Mouse (Mus musculus) lung, adult 2 months (tissue): ENCODE measurements at regions not wholly inside any gene's neighbourhood (a gene's known extent, or its start where the extent isn't known, plus 50 kb on each side); places are given as distances from the start of the nearest gene placed in this dataset.

Experiments used
- DNase-seq: peaks from one replicate; pipeline ENCODE4 v3.0.0; 2022
- H3K4me1 ChIP-seq: fragments of 200-500 bp; 2 replicates; pipeline ENCODE4 v1.6.1; 2011; ENCODE audit warnings: low read length; ENCODE audit not compliant: control insufficient read depth, insufficient read depth
- H3K4me3 ChIP-seq: fragments of 200-500 bp; replicated peaks from 2 replicates; pipeline ENCODE3; 2011; ENCODE audit warnings: low read depth, mild to moderate bottlenecking, control low read depth, low read length; ENCODE audit errors: extremely low read depth
- CTCF ChIP-seq: fragments of 200-500 bp; IDR thresholded peaks from 2 replicates; pipeline ENCODE4 v1.5.1; 2011; ENCODE audit warnings: mild to moderate bottlenecking, low read length, control low read depth; ENCODE audit not compliant: insufficient read depth
- POLR2A ChIP-seq: fragments of 200-500 bp; IDR thresholded peaks from 2 replicates; pipeline ENCODE4 v1.6.1; 2011; ENCODE audit warnings: low read depth, mild to moderate bottlenecking, control low read depth, low read length, borderline replicate concordance; ENCODE audit errors: extremely low read depth
- WGBS: fragments of 180-500 bp; shearing (Covaris S2); methylation state at CpG from one replicate; pipeline ENCODE4 v1.1.7; 2018; 5-methylcytosine and 5-hydroxymethylcytosine counted together

- peaks cover 3% of the 10 kb centered on the region; the same call in 1 of the 2 replicates for H3K4me1 ChIP-seq
- TF ChIP-seq CTCF (no peak), POLR2A (no peak)
These were observed 166.4 kb upstream of the 1700066M21Rik start for GRCm38 (mm10) chr1:57211046-57211445.

GRCm38 (mm10) chr1:57213428-57213874 is 164.0 kb upstream of the 1700066M21Rik start:
- TF ChIP-seq POLR2A: no peak
- TF ChIP-seq CTCF: no peak
- 42% methylated on average over 16 of the region's 16 CpGs for WGBS
- no peak for DNase-seq
- no peak overlapping the region for H3K4me3 ChIP-seq
- peaks cover 3% of the 10 kb centered on the region; the same call in 1 of the 2 replicates for H3K4me1 ChIP-seq

More at GRCm38 (mm10) chr1:57211046-57211445, 166.4 kb upstream of the 1700066M21Rik start:
- WGBS: 60% methylated on average over 2 of the region's 2 CpGs
- H3K4me3 ChIP-seq: no peak overlapping the region
- DNase-seq: no peak

- Histone ChIP-seq H3K4me1 (peaks cover 3% of the 10 kb centered on the region; the same call in 1 of the 2 replicates), H3K4me3 (no peak overlapping the region)
- 43% methylated on average over 2 of the region's 2 CpGs for WGBS
- no peak for DNase-seq
- TF ChIP-seq POLR2A (no peak), CTCF (no peak)
These were observed 163.2 kb upstream of the 1700066M21Rik start for GRCm38 (mm10) chr1:57214266-57214665.

- Histone ChIP-seq H3K4me3 (no peak overlapping the region), H3K4me1 (peaks cover 3% of the 10 kb centered on the region; the same call in 1 of the 2 replicates)
- 77% methylated on average over 8 of the region's 8 CpGs for whole genome bisulfite sequencing
- TF ChIP-seq POLR2A (no peak), CTCF (no peak)
- no peak for DNase-seq
These were observed 159.8 kb upstream of the 1700066M21Rik start for GRCm38 (mm10) chr1:57217656-57218055.

- WGBS: 75% methylated on average over 2 of the region's 2 CpGs
- DNase-seq: no peak
- TF ChIP-seq CTCF (no peak), POLR2A (no peak)
These were observed 159.3 kb upstream of the 1700066M21Rik start for GRCm38 (mm10) chr1:57218127-57218526.

DNA sequence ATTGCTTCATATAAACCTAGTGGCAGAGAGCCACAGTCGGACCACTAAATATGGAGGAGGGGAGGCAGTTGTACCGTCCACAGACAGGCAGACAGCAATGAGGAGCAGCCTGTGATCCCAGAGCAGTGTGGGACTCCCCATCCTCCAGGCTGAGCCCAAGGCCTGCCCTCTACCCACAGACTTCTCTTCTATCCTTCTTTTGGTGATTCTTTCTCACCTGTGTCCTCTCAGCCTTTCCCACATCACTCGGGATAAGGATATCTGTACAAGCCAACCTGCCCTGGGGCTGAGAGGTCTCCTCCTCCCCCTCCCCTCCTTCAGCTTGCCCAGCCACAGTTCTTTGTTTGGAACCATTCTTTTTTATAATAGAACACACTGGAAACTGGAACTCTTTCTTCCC is 158.8 kb upstream of the 1700066M21Rik start:
- TF ChIP-seq CTCF (no peak), POLR2A (no peak)
- WGBS: 69% methylated on average over 3 of the region's 3 CpGs

More at GRCm38 (mm10) chr1:57218127-57218526, 159.3 kb upstream of the 1700066M21Rik start:
- peaks cover 3% of the 10 kb centered on the region; the same call in 1 of the 2 replicates for H3K4me1 ChIP-seq
- H3K4me3 ChIP-seq: no peak overlapping the region

GRCm38 (mm10) chr1:57224425-57225104 is 152.9 kb upstream of the 1700066M21Rik start:
- 58% methylated on average over 10 of the region's 10 CpGs for WGBS
- no peaks in the 10 kb centered on the region for H3K4me1 ChIP-seq
- TF ChIP-seq POLR2A (no peak), CTCF (no peak)
- H3K4me3 ChIP-seq: no peak overlapping the region
- DNase-seq: no peak

More for the DNA sequence above, 158.8 kb upstream of the 1700066M21Rik start:
- peaks cover 3% of the 10 kb centered on the region; the same call in 1 of the 2 replicates for H3K4me1 ChIP-seq
- no peak overlapping the region for H3K4me3 ChIP-seq
- no peak for DNase-seq

GRCm38 (mm10) chr1:57243607-57244408 is 133.6 kb upstream of the 1700066M21Rik start:
- Histone ChIP-seq H3K4me1 (no peaks in the 10 kb centered on the region), H3K4me3 (no peak overlapping the region)
- TF ChIP-seq POLR2A (no peak), CTCF (no peak)
- WGBS: 79% methylated on average over 6 of the region's 6 CpGs
- DNase-seq: no peak

DNA sequence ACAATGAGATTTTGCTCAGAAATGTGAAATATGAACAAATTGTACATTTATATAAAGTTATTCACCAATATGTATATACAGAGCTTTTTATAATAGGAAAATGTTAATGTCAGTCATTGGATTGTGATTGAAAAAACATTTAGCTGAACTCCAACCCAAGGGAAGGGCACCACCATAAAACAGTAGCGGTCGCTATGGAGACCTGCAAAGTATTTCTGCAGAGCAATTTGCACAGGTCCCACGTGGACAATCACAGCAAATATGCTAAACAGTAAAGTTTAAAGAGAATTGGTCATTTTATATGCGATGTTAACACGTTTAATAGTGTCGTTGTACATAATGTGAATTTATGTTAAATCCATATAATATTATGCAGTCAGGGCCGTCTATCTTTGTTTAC is 117.8 kb upstream of the 1700066M21Rik start:
- no peak for DNase-seq
- no peak for TF ChIP-seq CTCF
- no peak for TF ChIP-seq POLR2A
- Histone ChIP-seq H3K4me3 (no peak overlapping the region), H3K4me1 (no peaks in the 10 kb centered on the region)
- 73% methylated on average over 7 of the region's 7 CpGs for WGBS
